Mouse (Mus musculus): ENCODE data around the gene Eef1akmt1.

GRCm38 (mm10) chr14:57527122-57527521 lies 44.3 kb downstream of the Eef1akmt1 start:
- TF ChIP-seq POLR2A (IDR thresholded peaks at IDR 0.05; ENCODE audit: extremely low read depth, insufficient read depth, low read length) (no peak), CTCF (IDR thresholded peaks at IDR 0.05; ENCODE audit: extremely low read depth, insufficient read depth, low read length) (no peak)

All from cortical plate, adult 2 months (tissue).